Mouse (Mus musculus): ENCODE measurements at regions not wholly inside any gene's neighbourhood (a gene's known extent, or its start where the extent isn't known, plus 50 kb on each side); places are given as distances from the start of the nearest gene placed in this dataset.
A peak's percentile ranks its signal among the peaks of the same experiment; 100 is the strongest.

GRCm38 (mm10) chr9:69705942-69706341 lies 54.8 kb downstream of the Foxb1 start:
- H3K36me3 ChIP-seq (ENCODE audit: control insufficient read depth, insufficient read depth, low read length) = no peaks in the 10 kb centered on the region
- no peaks in the 10 kb centered on the region for H3K27me3 ChIP-seq (ENCODE audit: control insufficient read depth, insufficient read depth, low read length)
- H3K27ac ChIP-seq (replicated peaks; ENCODE audit: insufficient read depth, low read depth, low read length) = no peak overlapping the region
- TF ChIP-seq POLR2A (IDR thresholded peaks at IDR 0.05; ENCODE audit: extremely low read depth, insufficient read depth, low read length) (no peak), CTCF (IDR thresholded peaks at IDR 0.05; ENCODE audit: low read depth, low read length) (no peak)
- 91% methylated on average over 8 of the region's 8 CpGs for WGBS
- H3K9ac ChIP-seq (ENCODE audit: low read depth, low read length) = no peak overlapping the region
- H3K4me3 ChIP-seq (ENCODE audit: insufficient read depth, low read depth, low read length) = no peak overlapping the region
- no peaks in the 10 kb centered on the region for H3K4me1 ChIP-seq (ENCODE audit: control insufficient read depth, insufficient read depth, low read length)
- no peaks in the 10 kb centered on the region for H3K79me2 ChIP-seq (ENCODE audit: control insufficient read depth, insufficient read depth, low read length)
- peak; percentile 19 for DNase-seq (ENCODE audit: extremely low read depth, low read depth, low spot score)

DNA sequence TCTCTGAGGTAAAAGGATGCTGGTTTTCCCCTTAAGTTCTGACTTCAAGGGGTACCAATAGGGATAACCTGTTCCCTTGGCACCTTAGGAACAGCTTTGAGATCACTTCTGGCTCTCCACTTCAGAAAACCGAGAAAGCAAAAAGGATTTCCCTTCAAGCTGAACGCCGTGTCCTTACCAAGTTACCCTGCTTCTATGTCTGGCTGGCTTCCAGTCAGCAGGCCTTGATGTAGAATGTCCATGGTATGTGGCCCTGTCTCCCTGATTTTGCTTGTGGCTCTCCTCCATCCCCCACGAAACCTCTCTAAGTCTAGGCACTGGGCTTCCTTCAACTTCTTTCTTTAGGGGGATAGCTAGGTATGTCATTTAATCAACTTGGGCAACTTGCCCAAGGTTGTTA lies 55.7 kb downstream of the Foxb1 start:
- H3K4me3 ChIP-seq (ENCODE audit: insufficient read depth, low read depth, low read length) = no peak overlapping the region
- DNase-seq (ENCODE audit: extremely low read depth, low read depth, low spot score) = no peak
- H3K4me1 ChIP-seq (ENCODE audit: control insufficient read depth, insufficient read depth, low read length) = no peaks in the 10 kb centered on the region
- H3K9ac ChIP-seq (ENCODE audit: low read depth, low read length) = no peak overlapping the region
- 86% methylated on average over 4 of the region's 4 CpGs for WGBS
- no peaks in the 10 kb centered on the region for H3K27me3 ChIP-seq (ENCODE audit: control insufficient read depth, insufficient read depth, low read length)
- H3K36me3 ChIP-seq (ENCODE audit: control insufficient read depth, insufficient read depth, low read length) = no peaks in the 10 kb centered on the region
- no peak overlapping the region for H3K27ac ChIP-seq (replicated peaks; ENCODE audit: insufficient read depth, low read depth, low read length)
- H3K79me2 ChIP-seq (ENCODE audit: control insufficient read depth, insufficient read depth, low read length) = no peaks in the 10 kb centered on the region
- no peak for TF ChIP-seq POLR2A (IDR thresholded peaks at IDR 0.05; ENCODE audit: extremely low read depth, insufficient read depth, low read length)
- TF ChIP-seq CTCF (IDR thresholded peaks at IDR 0.05; ENCODE audit: low read depth, low read length) = no peak

GRCm38 (mm10) chr9:69703731-69704130 lies 57.0 kb downstream of the Foxb1 start:
- Histone ChIP-seq H3K27me3 (ENCODE audit: control insufficient read depth, insufficient read depth, low read length) (no peaks in the 10 kb centered on the region), H3K9ac (ENCODE audit: low read depth, low read length) (no peak overlapping the region), H3K79me2 (ENCODE audit: control insufficient read depth, insufficient read depth, low read length) (no peaks in the 10 kb centered on the region), H3K36me3 (ENCODE audit: control insufficient read depth, insufficient read depth, low read length) (no peaks in the 10 kb centered on the region), H3K4me1 (ENCODE audit: control insufficient read depth, insufficient read depth, low read length) (no peaks in the 10 kb centered on the region), H3K4me3 (ENCODE audit: insufficient read depth, low read depth, low read length) (no peak overlapping the region), H3K27ac (replicated peaks; ENCODE audit: insufficient read depth, low read depth, low read length) (no peak overlapping the region)
- 68% methylated on average over 7 of the region's 7 CpGs for WGBS
- DNase-seq (ENCODE audit: extremely low read depth, low read depth, low spot score) = no peak
- no peak for TF ChIP-seq CTCF (IDR thresholded peaks at IDR 0.05; ENCODE audit: low read depth, low read length)
- no peak for TF ChIP-seq POLR2A (IDR thresholded peaks at IDR 0.05; ENCODE audit: extremely low read depth, insufficient read depth, low read length)

GRCm38 (mm10) chr9:69702156-69702928 lies 58.4 kb downstream of the Foxb1 start:
- H3K36me3 ChIP-seq (ENCODE audit: control insufficient read depth, insufficient read depth, low read length) = no peaks in the 10 kb centered on the region
- no peaks in the 10 kb centered on the region for H3K27me3 ChIP-seq (ENCODE audit: control insufficient read depth, insufficient read depth, low read length)
- H3K4me3 ChIP-seq (ENCODE audit: insufficient read depth, low read depth, low read length) = no peak overlapping the region
- DNase-seq (ENCODE audit: extremely low read depth, low read depth, low spot score) = no peak
- 89% methylated on average over 8 of the region's 8 CpGs for WGBS
- H3K79me2 ChIP-seq (ENCODE audit: control insufficient read depth, insufficient read depth, low read length) = no peaks in the 10 kb centered on the region
- H3K27ac ChIP-seq (replicated peaks; ENCODE audit: insufficient read depth, low read depth, low read length) = no peak overlapping the region
- TF ChIP-seq POLR2A (IDR thresholded peaks at IDR 0.05; ENCODE audit: extremely low read depth, insufficient read depth, low read length) (no peak), CTCF (IDR thresholded peaks at IDR 0.05; ENCODE audit: low read depth, low read length) (no peak)
- no peak overlapping the region for H3K9ac ChIP-seq (ENCODE audit: low read depth, low read length)
- H3K4me1 ChIP-seq (ENCODE audit: control insufficient read depth, insufficient read depth, low read length) = no peaks in the 10 kb centered on the region

DNA sequence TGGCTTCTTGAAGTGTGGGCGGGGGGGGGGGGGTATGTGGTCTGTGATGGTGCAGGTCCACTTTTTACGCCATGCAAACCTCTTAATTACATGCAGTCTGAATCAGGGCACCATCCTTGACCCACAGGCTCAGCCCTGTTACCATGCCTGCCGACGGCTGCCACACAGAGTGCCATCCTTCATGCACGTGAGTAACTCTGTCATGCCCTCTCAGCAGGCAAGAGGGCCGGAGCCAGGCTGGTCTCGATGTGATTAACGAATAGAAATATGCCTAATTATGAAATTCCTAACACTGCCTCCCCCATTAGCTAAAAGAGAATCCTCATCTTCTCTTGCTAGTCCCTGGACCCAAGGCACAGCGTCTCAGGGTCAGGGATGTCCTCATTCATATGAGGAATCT lies 60.0 kb downstream of the Foxb1 start:
- Histone ChIP-seq H3K4me3 (ENCODE audit: insufficient read depth, low read depth, low read length) (no peak overlapping the region), H3K79me2 (ENCODE audit: control insufficient read depth, insufficient read depth, low read length) (no peaks in the 10 kb centered on the region), H3K9ac (ENCODE audit: low read depth, low read length) (no peak overlapping the region), H3K36me3 (ENCODE audit: control insufficient read depth, insufficient read depth, low read length) (no peaks in the 10 kb centered on the region), H3K27me3 (ENCODE audit: control insufficient read depth, insufficient read depth, low read length) (no peaks in the 10 kb centered on the region), H3K4me1 (ENCODE audit: control insufficient read depth, insufficient read depth, low read length) (no peaks in the 10 kb centered on the region), H3K27ac (replicated peaks; ENCODE audit: insufficient read depth, low read depth, low read length) (no peak overlapping the region)
- 84% methylated on average over 9 of the region's 9 CpGs for WGBS
- no peak for DNase-seq (ENCODE audit: extremely low read depth, low read depth, low spot score)
- TF ChIP-seq POLR2A (IDR thresholded peaks at IDR 0.05; ENCODE audit: extremely low read depth, insufficient read depth, low read length) (no peak), CTCF (IDR thresholded peaks at IDR 0.05; ENCODE audit: low read depth, low read length) (no peak)

GRCm38 (mm10) chr9:69691756-69692155 lies 69.0 kb downstream of the Foxb1 start:
- 82% methylated on average over 3 of the region's 3 CpGs for WGBS
- Histone ChIP-seq H3K36me3 (ENCODE audit: control insufficient read depth, insufficient read depth, low read length) (no peaks in the 10 kb centered on the region), H3K27me3 (ENCODE audit: control insufficient read depth, insufficient read depth, low read length) (no peaks in the 10 kb centered on the region), H3K27ac (replicated peaks; ENCODE audit: insufficient read depth, low read depth, low read length) (no peak overlapping the region), H3K9ac (ENCODE audit: low read depth, low read length) (no peak overlapping the region), H3K79me2 (ENCODE audit: control insufficient read depth, insufficient read depth, low read length) (no peaks in the 10 kb centered on the region), H3K4me3 (ENCODE audit: insufficient read depth, low read depth, low read length) (no peak overlapping the region), H3K4me1 (ENCODE audit: control insufficient read depth, insufficient read depth, low read length) (no peaks in the 10 kb centered on the region)
- TF ChIP-seq POLR2A (IDR thresholded peaks at IDR 0.05; ENCODE audit: extremely low read depth, insufficient read depth, low read length) = no peak
- no peak for TF ChIP-seq CTCF (IDR thresholded peaks at IDR 0.05; ENCODE audit: low read depth, low read length)
- DNase-seq (ENCODE audit: extremely low read depth, low read depth, low spot score) = no peak
